Mouse (Mus musculus) midbrain, embryonic 13.5 days (tissue): ENCODE results near the gene C1qtnf9. TPM values are rescaled to one million over a fixed set of nuclear protein-coding genes. Genes with fewer than 3 reads are reported as not detected.

Experiments used
- ATAC-seq: fragments of 200-750 bp; cut with Nextera tagmentation; 2 replicates; pipeline ENCODE4 v1.8.0; 2017; ENCODE audit warnings: mild to moderate bottlenecking, moderate TSS enrichment, moderate library complexity
- H3K27ac ChIP-seq: fragments of 300-500 bp; sonication (generic); 2 replicates; pipeline ENCODE4 v1.5.1; 2015; ENCODE audit warnings: inconsistent platforms, mild to moderate bottlenecking, moderate library complexity
- H3K27me3 ChIP-seq: fragments of 300-500 bp; sonication (generic); 2 replicates; pipeline ENCODE4 v1.6.1; 2015; ENCODE audit warnings: mild to moderate bottlenecking, inconsistent platforms
- H3K36me3 ChIP-seq: fragments of 300-500 bp; sonication (generic); 2 replicates; pipeline ENCODE4 v1.6.1; 2015; ENCODE audit warnings: mild to moderate bottlenecking, inconsistent platforms
- H3K4me1 ChIP-seq: fragments of 300-500 bp; sonication (generic); replicated peaks from 2 replicates; pipeline ENCODE4 v1.6.1; 2015; ENCODE audit warnings: inconsistent platforms
- H3K4me2 ChIP-seq: fragments of 300-500 bp; sonication (generic); replicated peaks from 2 replicates; pipeline ENCODE4 v1.6.1; 2015; ENCODE audit warnings: moderate library complexity, mild to moderate bottlenecking, inconsistent platforms
- H3K4me3 ChIP-seq: fragments of 300-500 bp; sonication (generic); replicated peaks from 2 replicates; pipeline ENCODE4 v1.5.1; 2015; ENCODE audit warnings: mild to moderate bottlenecking, inconsistent platforms
- H3K9ac ChIP-seq: fragments of 300-500 bp; sonication (generic); replicated peaks from 2 replicates; pipeline ENCODE4 v1.6.1; 2015; ENCODE audit warnings: mild to moderate bottlenecking, inconsistent platforms
- H3K9me3 ChIP-seq: fragments of 300-500 bp; sonication (generic); 2 replicates; pipeline ENCODE4 v1.6.1; 2016; ENCODE audit warnings: mild to moderate bottlenecking, inconsistent platforms
- WGBS: fragments of 180-500 bp; shearing (Covaris S2); methylation state at CpG from one replicate; pipeline ENCODE4 v1.1.7; 2015; 5-methylcytosine and 5-hydroxymethylcytosine counted together
- polyA plus RNA-seq: library from polyadenylated mRNA; unstranded; fragments of >200 nt; fragmentation: Nextera tagmentation; extraction: Ambion mirVana; gene quantifications from 2 replicates; pipeline ENCODE4 v1.2.1, GENCODE M21; 2015

The C1qtnf9 gene
- polyA plus RNA-seq, 1 experiment from 2014 or later = not detected

DNA sequence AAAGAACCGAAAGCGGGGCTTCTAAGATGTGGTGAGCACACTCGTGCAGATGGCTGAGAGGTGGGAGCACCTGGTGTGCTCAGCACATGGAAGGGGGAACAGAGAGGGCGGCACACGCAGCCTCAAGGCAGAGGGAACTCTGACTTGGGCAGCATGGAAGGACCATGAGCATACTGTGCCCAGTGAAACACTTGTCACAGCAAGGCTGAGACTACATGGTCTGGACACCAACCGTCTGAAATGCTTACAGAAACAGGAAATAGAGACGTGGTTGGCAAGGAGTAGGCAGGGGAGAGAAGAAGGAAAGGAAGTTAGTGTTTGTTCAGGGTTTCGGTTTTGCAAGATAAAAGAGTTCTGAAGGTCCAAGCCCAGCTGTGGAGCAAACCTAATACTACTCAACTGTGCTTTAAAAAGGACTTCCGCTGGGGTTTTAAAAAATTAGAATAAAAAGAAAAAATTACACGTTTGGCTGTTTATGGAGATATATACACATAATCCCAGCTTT lies 29.4 kb upstream of the C1qtnf9 start:
- Histone ChIP-seq H3K4me1 (peaks cover 57% of the 10 kb centered on the region), H3K36me3 (no peaks in the 10 kb centered on the region; the same call in 1 of the 2 replicates), H3K27me3 (no peaks in the 10 kb centered on the region), H3K9me3 (no peaks in the 10 kb centered on the region), H3K4me2 (no peak overlapping the region), H3K27ac (peak overlapping the region; percentile 58), H3K4me3 (no peak overlapping the region), H3K9ac (no peak overlapping the region)
- 66% methylated on average over 10 of the region's 10 CpGs for WGBS
- no peak for ATAC-seq

DNA sequence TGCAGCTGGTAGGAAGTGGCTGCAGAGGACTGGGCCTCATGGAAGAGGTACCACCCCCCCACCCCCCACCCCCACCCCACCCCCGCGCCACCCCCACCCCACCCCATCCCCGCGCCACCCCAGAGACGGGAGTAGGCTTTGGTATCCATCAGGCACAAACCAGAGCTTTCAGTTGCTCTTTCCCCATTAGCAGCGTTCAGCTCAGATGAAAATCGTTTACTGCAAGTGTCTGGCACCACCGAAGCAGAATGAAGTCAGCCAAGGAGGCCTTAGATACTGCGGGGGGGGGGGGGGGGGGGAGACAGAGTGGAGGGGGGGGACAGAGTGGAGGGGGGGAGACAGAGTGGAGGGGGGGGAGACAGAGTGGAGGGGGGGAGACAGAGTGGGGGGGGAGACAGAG lies 28.8 kb upstream of the C1qtnf9 start:
- no peaks in the 10 kb centered on the region for H3K9me3 ChIP-seq
- H3K4me3 ChIP-seq = no peak overlapping the region
- H3K9ac ChIP-seq = no peak overlapping the region
- no peak overlapping the region for H3K4me2 ChIP-seq
- WGBS = 3% methylated on average over 4 of the region's 9 CpGs
- peaks cover 50% of the 10 kb centered on the region for H3K4me1 ChIP-seq
- ATAC-seq = no peak
- no peaks in the 10 kb centered on the region; the same call in 1 of the 2 replicates for H3K36me3 ChIP-seq
- H3K27ac ChIP-seq = no peak overlapping the region
- H3K27me3 ChIP-seq = no peaks in the 10 kb centered on the region

- Histone ChIP-seq H3K4me1 (peaks cover 49% of the 10 kb centered on the region), H3K9ac (no peak overlapping the region), H3K36me3 (no peaks in the 10 kb centered on the region; the same call in 1 of the 2 replicates), H3K27me3 (no peaks in the 10 kb centered on the region), H3K9me3 (no peaks in the 10 kb centered on the region), H3K27ac (peak overlapping the region; percentile 8; the same call in 1 of the 2 replicates), H3K4me2 (no peak overlapping the region), H3K4me3 (no peak overlapping the region)
- 74% methylated on average over 12 of the region's 12 CpGs for WGBS
- ATAC-seq = no peak
Observed at GRCm38 (mm10) chr14:60739616-60740015, 28.3 kb upstream of the C1qtnf9 start.

DNA sequence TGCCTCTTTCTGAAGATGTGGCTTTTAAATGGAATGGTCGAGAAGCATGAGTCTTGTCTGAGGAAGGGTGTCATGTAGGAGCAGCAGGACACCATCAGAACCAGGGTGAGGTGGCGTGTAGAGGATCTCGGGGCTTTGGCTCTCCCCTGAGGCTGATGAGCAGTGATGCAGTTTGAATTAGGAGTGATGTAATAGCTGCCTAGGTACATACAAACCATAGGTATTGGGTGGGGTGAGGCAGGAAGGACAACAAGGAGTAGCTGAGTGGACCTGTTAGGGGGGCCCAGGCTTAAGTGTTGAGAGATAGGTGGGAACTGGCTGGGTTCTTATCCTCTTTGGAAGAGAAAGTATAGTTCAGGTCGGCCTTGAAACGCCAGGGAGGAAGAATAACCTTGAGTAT lies 27.4 kb upstream of the C1qtnf9 start:
- Histone ChIP-seq H3K4me3 (no peak overlapping the region), H3K4me1 (peaks cover 42% of the 10 kb centered on the region), H3K27ac (no peak overlapping the region)

GRCm38 (mm10) chr14:60741033-60741432 lies 26.9 kb upstream of the C1qtnf9 start:
- peaks cover 7% of the 10 kb centered on the region for H3K36me3 ChIP-seq
- H3K27ac ChIP-seq = no peak overlapping the region
- no peak for ATAC-seq
- no peaks in the 10 kb centered on the region for H3K9me3 ChIP-seq
- no peak overlapping the region for H3K9ac ChIP-seq
- no peaks in the 10 kb centered on the region for H3K27me3 ChIP-seq
- WGBS = 89% methylated on average over 8 of the region's 8 CpGs
- no peak overlapping the region for H3K4me3 ChIP-seq
- H3K4me2 ChIP-seq = no peak overlapping the region
- peaks cover 37% of the 10 kb centered on the region for H3K4me1 ChIP-seq

More for the DNA sequence above, 27.4 kb upstream of the C1qtnf9 start:
- WGBS = 88% methylated on average over 5 of the region's 5 CpGs
- no peak for ATAC-seq
- Histone ChIP-seq H3K36me3 (peaks cover 1% of the 10 kb centered on the region), H3K4me2 (no peak overlapping the region), H3K9me3 (no peaks in the 10 kb centered on the region), H3K9ac (no peak overlapping the region), H3K27me3 (no peaks in the 10 kb centered on the region)

GRCm38 (mm10) chr14:60741490-60741981 lies 26.4 kb upstream of the C1qtnf9 start:
- Histone ChIP-seq H3K27ac (no peak overlapping the region), H3K9ac (no peak overlapping the region), H3K4me2 (no peak overlapping the region), H3K4me3 (no peak overlapping the region), H3K9me3 (no peaks in the 10 kb centered on the region), H3K36me3 (peaks cover 12% of the 10 kb centered on the region), H3K4me1 (peaks cover 32% of the 10 kb centered on the region), H3K27me3 (no peaks in the 10 kb centered on the region)
- no peak for ATAC-seq
- WGBS = 79% methylated on average over 6 of the region's 6 CpGs

- H3K27ac ChIP-seq = no peak overlapping the region
- no peak overlapping the region for H3K4me2 ChIP-seq
- no peak for ATAC-seq
- 83% methylated on average over 9 of the region's 9 CpGs for WGBS
- H3K27me3 ChIP-seq = no peaks in the 10 kb centered on the region
- H3K4me3 ChIP-seq = no peak overlapping the region
- peaks cover 31% of the 10 kb centered on the region for H3K36me3 ChIP-seq
- H3K9me3 ChIP-seq = no peaks in the 10 kb centered on the region
- no peak overlapping the region for H3K9ac ChIP-seq
- peaks cover 12% of the 10 kb centered on the region for H3K4me1 ChIP-seq
Observed at GRCm38 (mm10) chr14:60743681-60744080, 24.3 kb upstream of the C1qtnf9 start.

- no peaks in the 10 kb centered on the region for H3K9me3 ChIP-seq
- no peak for ATAC-seq
- H3K36me3 ChIP-seq = peaks cover 45% of the 10 kb centered on the region
Observed at GRCm38 (mm10) chr14:60745201-60745600, 22.7 kb upstream of the C1qtnf9 start.

DNA sequence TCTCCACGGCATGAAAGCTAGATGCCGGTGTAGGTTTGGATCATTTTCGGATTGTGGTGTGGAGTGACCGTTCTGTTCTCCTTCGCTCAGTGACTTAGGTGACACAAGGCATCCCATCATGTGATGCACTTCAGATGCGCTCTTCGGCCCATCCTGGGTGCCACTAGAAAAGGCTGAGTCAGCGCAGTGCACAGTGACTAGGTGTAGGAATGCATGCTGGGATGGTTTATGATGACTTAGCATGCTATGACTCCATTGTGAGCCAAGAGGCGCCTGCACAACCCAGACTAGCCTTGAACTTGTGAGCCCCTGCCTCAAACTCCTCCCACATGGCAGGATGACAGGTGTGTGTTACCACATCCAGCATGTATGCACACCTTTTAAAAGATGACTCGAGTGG lies 21.8 kb upstream of the C1qtnf9 start:
- Histone ChIP-seq H3K27me3 (no peaks in the 10 kb centered on the region), H3K9me3 (no peaks in the 10 kb centered on the region), H3K4me2 (no peak overlapping the region), H3K9ac (no peak overlapping the region), H3K4me3 (no peak overlapping the region), H3K27ac (no peak overlapping the region), H3K4me1 (no peaks in the 10 kb centered on the region), H3K36me3 (peaks cover 53% of the 10 kb centered on the region)
- ATAC-seq = no peak
- 95% methylated on average over 10 of the region's 10 CpGs for WGBS

More at GRCm38 (mm10) chr14:60745201-60745600, 22.7 kb upstream of the C1qtnf9 start:
- Histone ChIP-seq H3K9ac (no peak overlapping the region), H3K27ac (no peak overlapping the region), H3K4me1 (peaks cover 4% of the 10 kb centered on the region), H3K27me3 (no peaks in the 10 kb centered on the region), H3K4me2 (no peak overlapping the region), H3K4me3 (no peak overlapping the region)
- 91% methylated on average over 6 of the region's 6 CpGs for WGBS

DNA sequence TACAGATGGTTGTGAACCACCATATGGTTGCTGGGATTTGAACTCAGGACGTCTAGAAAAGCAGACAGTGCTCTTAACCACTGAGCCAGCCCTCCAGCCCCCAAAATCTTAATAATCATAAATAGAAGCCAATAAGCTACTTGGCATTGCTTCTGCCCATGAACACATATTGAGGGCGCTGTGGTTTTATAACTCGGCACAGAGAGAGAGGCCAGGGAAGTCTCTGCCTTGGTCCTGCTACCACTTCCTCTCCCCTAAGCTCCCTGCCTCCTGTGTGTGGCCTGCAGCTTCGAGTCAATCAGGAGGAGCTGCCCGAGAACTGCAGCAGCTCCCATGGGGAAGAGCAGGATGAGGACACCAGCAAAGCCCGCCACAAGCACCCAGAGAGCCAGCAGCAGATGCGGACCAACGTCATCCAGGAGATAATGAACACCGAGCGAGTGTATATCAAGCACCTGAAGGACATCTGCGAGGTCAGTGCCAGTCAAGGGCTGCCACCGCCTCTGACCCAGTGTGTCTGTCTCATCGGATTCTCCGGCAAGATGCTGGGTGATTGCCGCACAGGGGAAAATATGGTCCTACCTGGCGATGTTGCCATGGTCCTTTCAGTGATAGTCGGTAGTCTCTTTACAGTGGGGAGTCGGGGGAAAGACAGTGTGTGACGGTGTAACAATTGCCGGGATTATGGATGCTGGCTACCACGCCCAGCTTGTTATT lies 20.6 kb upstream of the C1qtnf9 start:
- Histone ChIP-seq H3K27ac (no peak overlapping the region), H3K36me3 (peaks cover 60% of the 10 kb centered on the region), H3K4me2 (no peak overlapping the region), H3K9me3 (no peaks in the 10 kb centered on the region), H3K4me1 (no peaks in the 10 kb centered on the region), H3K9ac (no peak overlapping the region), H3K27me3 (no peaks in the 10 kb centered on the region), H3K4me3 (no peak overlapping the region)
- ATAC-seq = no peak
- 92% methylated on average over 21 of the region's 21 CpGs for WGBS

DNA sequence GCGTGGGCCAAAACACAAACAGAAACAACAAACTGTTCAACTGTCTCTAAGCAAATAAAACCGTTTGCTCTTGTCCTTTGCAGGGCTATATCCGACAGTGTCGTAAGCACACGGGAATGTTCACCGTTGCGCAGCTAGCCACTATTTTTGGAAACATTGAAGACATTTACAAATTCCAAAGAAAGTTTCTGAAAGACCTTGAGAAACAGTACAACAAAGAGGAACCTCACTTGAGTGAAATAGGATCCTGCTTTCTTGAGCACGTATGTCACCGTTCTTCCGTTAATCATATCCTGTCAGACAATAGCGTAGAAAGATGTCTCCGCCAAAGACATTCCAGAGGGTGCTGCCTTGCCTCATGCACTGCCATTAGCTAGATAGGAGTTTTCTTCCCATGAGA lies 18.1 kb upstream of the C1qtnf9 start:
- H3K4me3 ChIP-seq = no peak overlapping the region
- ATAC-seq = no peak
- WGBS = 94% methylated on average over 12 of the region's 12 CpGs

DNA sequence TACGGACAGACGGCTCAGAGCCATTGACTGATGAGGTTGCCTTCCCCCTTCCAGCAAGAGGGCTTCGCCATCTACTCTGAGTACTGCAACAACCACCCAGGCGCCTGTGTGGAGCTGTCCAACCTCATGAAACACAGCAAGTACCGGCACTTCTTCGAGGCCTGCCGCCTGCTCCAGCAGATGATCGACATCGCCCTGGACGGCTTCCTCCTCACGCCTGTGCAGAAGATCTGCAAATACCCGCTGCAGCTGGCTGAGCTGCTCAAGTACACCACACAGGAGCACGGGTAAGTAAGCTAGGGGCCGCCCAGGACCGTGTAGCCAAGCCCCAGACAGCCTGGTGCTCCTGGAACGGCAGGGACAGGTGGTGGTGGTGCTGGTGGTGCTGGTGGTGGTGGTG lies 16.4 kb upstream of the C1qtnf9 start:
- Histone ChIP-seq H3K27ac (no peak overlapping the region), H3K27me3 (no peaks in the 10 kb centered on the region), H3K4me2 (no peak overlapping the region), H3K9ac (no peak overlapping the region), H3K36me3 (peaks cover 77% of the 10 kb centered on the region), H3K4me3 (no peak overlapping the region), H3K9me3 (no peaks in the 10 kb centered on the region), H3K4me1 (peaks cover 11% of the 10 kb centered on the region; the same call in 1 of the 2 replicates)
- 94% methylated on average over 16 of the region's 16 CpGs for WGBS
- ATAC-seq = no peak

More for the DNA sequence above, 18.1 kb upstream of the C1qtnf9 start:
- H3K4me1 ChIP-seq = peaks cover 11% of the 10 kb centered on the region; the same call in 1 of the 2 replicates
- no peak overlapping the region for H3K27ac ChIP-seq
- no peak overlapping the region for H3K9ac ChIP-seq
- no peak overlapping the region for H3K4me2 ChIP-seq
- no peaks in the 10 kb centered on the region for H3K27me3 ChIP-seq
- peaks cover 73% of the 10 kb centered on the region for H3K36me3 ChIP-seq
- no peaks in the 10 kb centered on the region for H3K9me3 ChIP-seq
